Mouse (Mus musculus): ENCODE results near the gene Gnat1.

DNA sequence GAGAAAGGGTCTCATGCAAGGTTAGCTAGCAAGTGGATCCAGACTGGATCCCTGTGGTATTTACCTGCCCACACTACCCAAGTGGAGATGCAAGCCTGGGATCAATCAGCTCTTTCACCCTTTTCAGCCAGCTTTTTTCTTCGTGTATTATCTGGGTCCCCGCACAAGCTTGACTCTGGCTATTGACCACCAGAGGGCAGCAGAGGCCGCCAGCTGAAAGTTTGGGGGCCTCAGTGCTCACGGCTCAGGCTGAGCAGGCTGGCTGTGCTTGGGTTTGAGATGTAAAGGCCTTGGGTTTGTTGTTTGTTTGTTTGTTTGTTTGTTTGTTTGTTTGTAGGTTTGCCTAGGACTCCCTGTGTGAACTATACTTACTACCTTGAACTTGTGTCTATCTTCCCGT, 33.9 kb downstream of the Gnat1 start:
- TF ChIP-seq POLR2A (IDR thresholded peaks at IDR 0.05; ENCODE audit: low read depth, low read length) = no peak
- TF ChIP-seq CTCF (conservative IDR thresholded peaks at IDR 0.05; ENCODE audit: insufficient read depth, insufficient read length, low read depth, low read length) = peak; percentile 87
